Mouse (Mus musculus) neural tube, embryonic 15.5 days (tissue): ENCODE results near the gene Ubxn6. TPM values are rescaled to one million over a fixed set of nuclear protein-coding genes. Genes with fewer than 3 reads are reported as not detected.
A peak's percentile ranks its signal among the peaks of the same experiment; 100 is the strongest.

Experiments
- ATAC-seq: fragments of 200-750 bp; cut with Nextera tagmentation; 2 replicates; pipeline ENCODE4 v1.8.0; 2017; ENCODE audit warnings: mild to moderate bottlenecking, moderate TSS enrichment, moderate library complexity; ENCODE audit not compliant: low FRiP score
- H3K27ac ChIP-seq: fragments of 300-500 bp; sonication (generic); replicated peaks from 2 replicates; pipeline ENCODE4 v1.5.1; 2015; ENCODE audit warnings: mild to moderate bottlenecking, inconsistent platforms
- H3K27me3 ChIP-seq: fragments of 300-500 bp; sonication (generic); replicated peaks from 2 replicates; pipeline ENCODE4 v1.6.1; 2015; ENCODE audit warnings: inconsistent platforms
- H3K36me3 ChIP-seq: fragments of 300-500 bp; sonication (generic); 2 replicates; pipeline ENCODE4 v1.6.1; 2015; ENCODE audit warnings: inconsistent platforms
- H3K4me1 ChIP-seq: fragments of 300-500 bp; sonication (generic); 2 replicates; pipeline ENCODE4 v1.6.1; 2015; ENCODE audit warnings: inconsistent platforms
- H3K4me2 ChIP-seq: fragments of 300-500 bp; sonication (generic); 2 replicates; pipeline ENCODE4 v1.6.1; 2015; ENCODE audit warnings: inconsistent platforms, mild to moderate bottlenecking, moderate library complexity
- H3K4me3 ChIP-seq: fragments of 300-500 bp; sonication (generic); replicated peaks from 2 replicates; pipeline ENCODE4 v1.5.1; 2015; ENCODE audit warnings: mild to moderate bottlenecking, inconsistent platforms
- H3K9ac ChIP-seq: fragments of 300-500 bp; sonication (generic); replicated peaks from 2 replicates; pipeline ENCODE4 v1.6.1; 2015; ENCODE audit warnings: mild to moderate bottlenecking, inconsistent platforms
- H3K9me3 ChIP-seq: fragments of 300-500 bp; sonication (generic); replicated peaks from 2 replicates; pipeline ENCODE4 v1.6.1; 2016; ENCODE audit warnings: inconsistent platforms
- WGBS: fragments of 180-500 bp; shearing (Covaris S2); methylation state at CpG from one replicate; pipeline ENCODE4 v1.1.7; 2015; ENCODE audit warnings: mixed read lengths; 5-methylcytosine and 5-hydroxymethylcytosine counted together
- polyA plus RNA-seq: library from polyadenylated mRNA; unstranded; fragments of >200 nt; fragmentation: Nextera tagmentation; extraction: Ambion mirVana; gene quantifications from 2 replicates; pipeline ENCODE4 v1.2.1, GENCODE M21; 2015

Gene Ubxn6
- polyA plus RNA-seq, 1 experiment from 2014 or later, result 79.4 TPM

GRCm38 (mm10) chr17:56040030-56040856 lies 34.6 kb downstream of the Ubxn6 start, which contains the start of gene Chaf1a:
Chaf1a (plus strand) TSS chr17:56040439.
- Histone ChIP-seq H3K4me1 (peaks cover 20% of the 10 kb centered on the region), H3K36me3 (no peaks in the 10 kb centered on the region), H3K9me3 (no peaks in the 10 kb centered on the region), H3K4me3 (peak within 1 kb of the TSS; percentile 70), H3K27me3 (no peaks in the 10 kb centered on the region), H3K27ac (peak within 1 kb of the TSS; percentile 82), H3K4me2 (peak within 1 kb of the TSS; percentile 91), H3K9ac (peak within 1 kb of the TSS; percentile 63)
- ATAC-seq, result peak; percentile 81
- under 1% methylated on average over 68 of the region's 68 CpGs for WGBS

- no peak for ATAC-seq
- peak overlapping the region; percentile 82; the same call in 1 of the 2 replicates for H3K27ac ChIP-seq
- peak overlapping the region; percentile 70; the same call in 1 of the 2 replicates for H3K4me3 ChIP-seq
Measured at GRCm38 (mm10) chr17:56039345-56039744, 35.5 kb downstream of the Ubxn6 start.

GRCm38 (mm10) chr17:56038583-56039261 lies 36.1 kb downstream of the Ubxn6 start:
- Histone ChIP-seq H3K9ac (no peak overlapping the region), H3K9me3 (no peaks in the 10 kb centered on the region), H3K27ac (no peak overlapping the region), H3K4me2 (no peak overlapping the region), H3K36me3 (peaks cover 12% of the 10 kb centered on the region), H3K4me1 (peaks cover 35% of the 10 kb centered on the region), H3K27me3 (no peaks in the 10 kb centered on the region), H3K4me3 (no peak overlapping the region)
- 88% methylated on average over 8 of the region's 8 CpGs for WGBS
- no peak for ATAC-seq

More at GRCm38 (mm10) chr17:56039345-56039744, 35.5 kb downstream of the Ubxn6 start:
- WGBS, result 87% methylated on average over 4 of the region's 4 CpGs
- Histone ChIP-seq H3K36me3 (peaks cover 6% of the 10 kb centered on the region), H3K4me1 (peaks cover 29% of the 10 kb centered on the region), H3K9me3 (no peaks in the 10 kb centered on the region), H3K27me3 (no peaks in the 10 kb centered on the region), H3K4me2 (peak overlapping the region; percentile 91), H3K9ac (no peak overlapping the region; the same call in 1 of the 2 replicates)

GRCm38 (mm10) chr17:56036901-56037287 lies 37.9 kb downstream of the Ubxn6 start:
- H3K27me3 ChIP-seq, result no peaks in the 10 kb centered on the region
- H3K4me3 ChIP-seq, result peak overlapping the region; percentile 80
- no peaks in the 10 kb centered on the region for H3K9me3 ChIP-seq
- peaks cover 48% of the 10 kb centered on the region for H3K4me1 ChIP-seq
- H3K36me3 ChIP-seq, result peaks cover 16% of the 10 kb centered on the region
- WGBS, result 40% methylated on average over 13 of the region's 13 CpGs
- peak overlapping the region; percentile 67 for H3K27ac ChIP-seq
- peak; percentile 36 for ATAC-seq
- H3K4me2 ChIP-seq, result peak overlapping the region; percentile 66
- H3K9ac ChIP-seq, result peak overlapping the region; percentile 36; the same call in 1 of the 2 replicates

- under 1% methylated on average over 73 of the region's 74 CpGs for WGBS
- peak within 1 kb of the TSS; percentile 89 for H3K27ac ChIP-seq
- H3K9ac ChIP-seq, result peak within 1 kb of the TSS; percentile 83
- peaks cover 16% of the 10 kb centered on the region for H3K36me3 ChIP-seq
- H3K27me3 ChIP-seq, result no peaks in the 10 kb centered on the region
- no peaks in the 10 kb centered on the region for H3K9me3 ChIP-seq
- ATAC-seq, result peak; percentile 92
- H3K4me1 ChIP-seq, result peaks cover 52% of the 10 kb centered on the region
- peak within 1 kb of the TSS; percentile 66 for H3K4me2 ChIP-seq
- H3K4me3 ChIP-seq, result peak within 1 kb of the TSS; percentile 80
Measured at GRCm38 (mm10) chr17:56036176-56036900, 38.5 kb downstream of the Ubxn6 start, which contains the start of gene Sh3gl1. Sh3gl1 (minus strand) TSS chr17:56036635.

- Histone ChIP-seq H3K4me1 (peaks cover 52% of the 10 kb centered on the region), H3K27ac (no peak overlapping the region), H3K9ac (peak overlapping the region; percentile 83), H3K36me3 (peaks cover 18% of the 10 kb centered on the region), H3K4me2 (peak overlapping the region; percentile 66), H3K4me3 (peak overlapping the region; percentile 80), H3K27me3 (no peaks in the 10 kb centered on the region), H3K9me3 (no peaks in the 10 kb centered on the region)
- no peak for ATAC-seq
- 83% methylated on average over 4 of the region's 4 CpGs for WGBS
Measured at GRCm38 (mm10) chr17:56035216-56035615, 39.6 kb downstream of the Ubxn6 start.

- Histone ChIP-seq H3K27ac (no peak overlapping the region), H3K9me3 (no peaks in the 10 kb centered on the region), H3K4me3 (no peak overlapping the region), H3K4me1 (peaks cover 54% of the 10 kb centered on the region), H3K27me3 (no peaks in the 10 kb centered on the region), H3K4me2 (peak overlapping the region; percentile 66; the same call in 1 of the 2 replicates), H3K36me3 (peaks cover 18% of the 10 kb centered on the region), H3K9ac (peak overlapping the region; percentile 83)
- 91% methylated on average over 6 of the region's 6 CpGs for WGBS
- no peak for ATAC-seq
Measured at GRCm38 (mm10) chr17:56034726-56035100, 40.1 kb downstream of the Ubxn6 start.

- Histone ChIP-seq H3K27me3 (no peaks in the 10 kb centered on the region), H3K36me3 (peaks cover 18% of the 10 kb centered on the region), H3K27ac (no peak overlapping the region), H3K4me3 (no peak overlapping the region), H3K9me3 (no peaks in the 10 kb centered on the region), H3K4me2 (no peak overlapping the region), H3K4me1 (peaks cover 58% of the 10 kb centered on the region), H3K9ac (no peak overlapping the region)
- WGBS, result 91% methylated on average over 7 of the region's 7 CpGs
- ATAC-seq, result no peak
Measured at GRCm38 (mm10) chr17:56034040-56034725, 40.6 kb downstream of the Ubxn6 start.

GRCm38 (mm10) chr17:56032831-56033230 lies 42.0 kb downstream of the Ubxn6 start:
- 0 out of 2 replicates have a peak overlapping the region, but pooled peaks have one; percentile 20 for H3K9ac ChIP-seq
- H3K9me3 ChIP-seq, result no peaks in the 10 kb centered on the region
- H3K4me1 ChIP-seq, result peaks cover 66% of the 10 kb centered on the region
- no peak overlapping the region for H3K4me3 ChIP-seq
- 80% methylated on average over 7 of the region's 7 CpGs for WGBS
- peaks cover 27% of the 10 kb centered on the region for H3K36me3 ChIP-seq
- ATAC-seq, result no peak
- 0 out of 2 replicates have a peak overlapping the region, but pooled peaks have one; percentile 3 for H3K4me2 ChIP-seq
- H3K27ac ChIP-seq, result no peak overlapping the region
- no peaks in the 10 kb centered on the region for H3K27me3 ChIP-seq

GRCm38 (mm10) chr17:56032127-56032733 lies 42.6 kb downstream of the Ubxn6 start:
- H3K9me3 ChIP-seq, result no peaks in the 10 kb centered on the region
- H3K4me3 ChIP-seq, result no peak overlapping the region
- no peaks in the 10 kb centered on the region for H3K27me3 ChIP-seq
- ATAC-seq, result no peak
- H3K4me1 ChIP-seq, result peaks cover 68% of the 10 kb centered on the region
- peaks cover 27% of the 10 kb centered on the region for H3K36me3 ChIP-seq
- no peak overlapping the region for H3K27ac ChIP-seq
- 80% methylated on average over 6 of the region's 6 CpGs for WGBS
- H3K9ac ChIP-seq, result no peak overlapping the region
- H3K4me2 ChIP-seq, result 0 out of 2 replicates have a peak overlapping the region, but pooled peaks have one; percentile 3
